Mouse (Mus musculus): ENCODE data around the gene Amotl2. TPM values are rescaled to one million over a fixed set of nuclear protein-coding genes. Genes with fewer than 3 reads are reported as not detected.

Gene Amotl2
- polyA plus RNA-seq, 1 experiment from 2014 or later: 37.7 TPM

DNA sequence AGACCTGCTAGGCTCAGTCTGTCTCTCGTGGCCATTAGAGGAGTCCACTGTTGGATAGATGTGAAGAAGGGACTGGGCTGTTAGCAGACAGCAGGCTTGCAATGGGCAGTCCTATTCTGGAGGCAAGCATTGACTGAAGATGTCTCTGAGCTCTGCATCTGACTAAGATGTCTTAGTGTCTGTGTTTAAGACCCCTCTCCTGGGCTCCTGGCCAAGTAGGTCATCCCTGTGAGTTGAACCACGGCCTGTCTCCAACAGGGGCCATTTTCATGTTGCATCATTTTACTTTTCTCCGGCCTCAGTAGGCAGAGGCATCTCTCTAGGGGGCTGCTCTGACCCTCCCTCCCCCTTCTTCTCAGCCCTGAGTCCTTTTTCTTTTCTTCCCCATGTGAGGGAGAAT lies 52.8 kb downstream of the Amotl2 start:
- Histone ChIP-seq H3K27me3 (ENCODE audit: control insufficient read depth, insufficient read depth, low read length) (no peaks in the 10 kb centered on the region), H3K27ac (ENCODE audit: low read depth, low read length) (no peak overlapping the region), H3K4me1 (ENCODE audit: control insufficient read depth, insufficient read depth, low read length) (no peaks in the 10 kb centered on the region), H3K4me3 (ENCODE audit: low read depth, low read length) (no peak overlapping the region), H3K9ac (replicated peaks; ENCODE audit: low read depth, low read length) (no peak overlapping the region), H3K9me3 (ENCODE audit: control insufficient read depth, low read length) (no peaks in the 10 kb centered on the region), H3K4me2 (ENCODE audit: low read depth, low read length) (no peak overlapping the region), H3K36me3 (ENCODE audit: control insufficient read depth, insufficient read depth, low read length) (no peaks in the 10 kb centered on the region)
- no peak for ATAC-seq (ENCODE audit: low read depth)
- WGBS: 70% methylated on average over 3 of the region's 3 CpGs

- Histone ChIP-seq H3K27ac (ENCODE audit: low read depth, low read length) (no peak overlapping the region), H3K4me1 (ENCODE audit: control insufficient read depth, insufficient read depth, low read length) (no peaks in the 10 kb centered on the region), H3K36me3 (ENCODE audit: control insufficient read depth, insufficient read depth, low read length) (no peaks in the 10 kb centered on the region), H3K4me2 (ENCODE audit: low read depth, low read length) (no peak overlapping the region), H3K9me3 (ENCODE audit: control insufficient read depth, low read length) (no peaks in the 10 kb centered on the region), H3K4me3 (ENCODE audit: low read depth, low read length) (no peak overlapping the region), H3K9ac (replicated peaks; ENCODE audit: low read depth, low read length) (no peak overlapping the region), H3K27me3 (ENCODE audit: control insufficient read depth, insufficient read depth, low read length) (no peaks in the 10 kb centered on the region)
- 83% methylated on average over 16 of the region's 16 CpGs for WGBS
- ATAC-seq (ENCODE audit: low read depth): no peak
Observed at GRCm38 (mm10) chr9:102770190-102770589, 53.7 kb downstream of the Amotl2 start.

GRCm38 (mm10) chr9:102771308-102771895 lies 54.9 kb downstream of the Amotl2 start:
- Histone ChIP-seq H3K4me3 (ENCODE audit: low read depth, low read length) (no peak overlapping the region), H3K9ac (replicated peaks; ENCODE audit: low read depth, low read length) (no peak overlapping the region), H3K27ac (ENCODE audit: low read depth, low read length) (no peak overlapping the region), H3K36me3 (ENCODE audit: control insufficient read depth, insufficient read depth, low read length) (no peaks in the 10 kb centered on the region), H3K9me3 (ENCODE audit: control insufficient read depth, low read length) (no peaks in the 10 kb centered on the region), H3K4me2 (ENCODE audit: low read depth, low read length) (no peak overlapping the region), H3K27me3 (ENCODE audit: control insufficient read depth, insufficient read depth, low read length) (no peaks in the 10 kb centered on the region), H3K4me1 (ENCODE audit: control insufficient read depth, insufficient read depth, low read length) (no peaks in the 10 kb centered on the region)
- 55% methylated on average over 21 of the region's 21 CpGs for whole genome bisulfite sequencing
- ATAC-seq (ENCODE audit: low read depth): no peak

- Histone ChIP-seq H3K9ac (replicated peaks; ENCODE audit: low read depth, low read length) (no peak overlapping the region), H3K27ac (ENCODE audit: low read depth, low read length) (peak overlapping the region; percentile 40; the same call in 1 of the 2 replicates), H3K4me1 (ENCODE audit: control insufficient read depth, insufficient read depth, low read length) (no peaks in the 10 kb centered on the region), H3K9me3 (ENCODE audit: control insufficient read depth, low read length) (no peaks in the 10 kb centered on the region), H3K4me2 (ENCODE audit: low read depth, low read length) (no peak overlapping the region), H3K36me3 (ENCODE audit: control insufficient read depth, insufficient read depth, low read length) (no peaks in the 10 kb centered on the region), H3K4me3 (ENCODE audit: low read depth, low read length) (no peak overlapping the region), H3K27me3 (ENCODE audit: control insufficient read depth, insufficient read depth, low read length) (no peaks in the 10 kb centered on the region)
- ATAC-seq (ENCODE audit: low read depth): no peak
- 66% methylated on average over 18 of the region's 18 CpGs for WGBS
Observed at GRCm38 (mm10) chr9:102777631-102778591, 61.4 kb downstream of the Amotl2 start.

DNA sequence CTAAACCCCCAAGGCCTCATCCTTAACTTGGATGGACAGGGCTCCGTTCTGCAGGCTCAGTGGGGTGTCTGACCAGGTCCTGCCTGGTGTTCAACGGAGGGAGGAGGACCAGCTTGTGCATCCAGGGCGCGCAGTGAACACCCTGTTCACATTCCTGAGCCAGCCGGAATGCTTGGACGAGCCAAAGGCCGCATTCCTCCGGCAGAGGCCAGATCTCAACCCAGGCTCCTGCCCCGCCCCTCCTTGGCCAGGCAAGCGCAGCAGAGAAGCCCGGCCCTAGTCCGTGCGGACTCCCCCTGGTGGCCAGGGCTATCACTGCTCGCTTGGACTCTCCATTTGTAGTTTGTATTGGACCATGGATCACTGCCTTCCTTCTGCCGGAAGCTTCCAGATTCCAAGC lies 63.0 kb downstream of the Amotl2 start:
- Histone ChIP-seq H3K9ac (replicated peaks; ENCODE audit: low read depth, low read length) (no peak overlapping the region), H3K36me3 (ENCODE audit: control insufficient read depth, insufficient read depth, low read length) (no peaks in the 10 kb centered on the region), H3K27ac (ENCODE audit: low read depth, low read length) (no peak overlapping the region), H3K27me3 (ENCODE audit: control insufficient read depth, insufficient read depth, low read length) (no peaks in the 10 kb centered on the region), H3K4me1 (ENCODE audit: control insufficient read depth, insufficient read depth, low read length) (0 out of 2 replicates have a peak, but pooled peaks cover under 1% of the 10 kb centered on the region), H3K4me2 (ENCODE audit: low read depth, low read length) (no peak overlapping the region), H3K9me3 (ENCODE audit: control insufficient read depth, low read length) (no peaks in the 10 kb centered on the region), H3K4me3 (ENCODE audit: low read depth, low read length) (no peak overlapping the region)
- peak; percentile 46; the same call in 1 of the 2 replicates for ATAC-seq (ENCODE audit: low read depth)
- 9% methylated on average over 15 of the region's 15 CpGs for WGBS

Other genes starting within 250 kb of the Amotl2 start
- gene Ky, start 210.9 kb upstream of the Amotl2 start, polyA plus RNA-seq (2014; fragmentation: Nextera tagmentation; extraction: Ambion mirVana): 0.81 and 1.6 TPM in 2 replicates
- 132 and 160 TPM in 2 replicates for gene Anapc13, start 90.4 kb upstream of the Amotl2 start, polyA plus RNA-seq (2014; fragmentation: Nextera tagmentation; extraction: Ambion mirVana)
- 33.4 and 37.4 TPM in 2 replicates for gene Cep63, start 90.1 kb upstream of the Amotl2 start, polyA plus RNA-seq (2014; fragmentation: Nextera tagmentation; extraction: Ambion mirVana)
- gene Ryk, start 118.2 kb downstream of the Amotl2 start, polyA plus RNA-seq (2014; fragmentation: Nextera tagmentation; extraction: Ambion mirVana): 13.3 and 17.7 TPM in 2 replicates